Mouse (Mus musculus) hindlimb bud, embryonic 11.5 days (tissue): ENCODE measurements at regions not wholly inside any gene's neighbourhood (a gene's known extent, or its start where the extent isn't known, plus 50 kb on each side); places are given as distances from the start of the nearest gene placed in this dataset.

Experiments
- DNase-seq: peaks from one replicate; pipeline ENCODE4 v3.0.0-alpha.2; 2012; ENCODE audit warnings: low read depth, low spot score; ENCODE audit errors: extremely low spot score

GRCm38 (mm10) chr6:50960341-50960740, 306.1 kb upstream of the Npvf start:
- DNase-seq: no peak

GRCm38 (mm10) chr6:50961592-50961991, 307.4 kb upstream of the Npvf start:
- no peak for DNase-seq

GRCm38 (mm10) chr6:50968546-50968945, 314.3 kb upstream of the Npvf start:
- no peak for DNase-seq

DNA sequence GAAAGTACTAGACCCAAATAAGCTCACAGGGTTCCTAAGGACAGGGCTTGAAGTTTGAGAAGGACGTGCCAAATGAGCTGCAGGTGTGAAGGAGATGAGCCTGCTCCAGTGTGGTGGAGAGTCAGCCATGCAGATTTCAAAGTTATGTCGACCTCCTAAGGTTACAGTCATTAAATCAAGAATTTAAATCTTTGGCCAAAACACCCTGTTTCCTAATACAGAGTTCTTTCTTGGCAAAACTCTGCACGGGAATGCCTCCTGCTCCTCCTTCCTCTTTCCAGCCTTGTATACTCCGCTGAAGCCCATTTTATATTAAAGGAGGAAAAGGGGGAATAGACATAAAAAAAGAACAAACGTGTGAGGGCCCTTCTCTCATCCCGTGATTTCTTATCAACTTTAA, 315.1 kb upstream of the Npvf start:
- DNase-seq: no peak

- DNase-seq: no peak
Measured at GRCm38 (mm10) chr6:50969997-50970396, 315.8 kb upstream of the Npvf start.

GRCm38 (mm10) chr6:50970770-50971169, 316.5 kb upstream of the Npvf start:
- DNase-seq: no peak

- no peak for DNase-seq
Measured at GRCm38 (mm10) chr6:50972268-50972667, 318.0 kb upstream of the Npvf start.

- DNase-seq: no peak
Measured at GRCm38 (mm10) chr6:50973231-50973654, 319.0 kb upstream of the Npvf start.

DNA sequence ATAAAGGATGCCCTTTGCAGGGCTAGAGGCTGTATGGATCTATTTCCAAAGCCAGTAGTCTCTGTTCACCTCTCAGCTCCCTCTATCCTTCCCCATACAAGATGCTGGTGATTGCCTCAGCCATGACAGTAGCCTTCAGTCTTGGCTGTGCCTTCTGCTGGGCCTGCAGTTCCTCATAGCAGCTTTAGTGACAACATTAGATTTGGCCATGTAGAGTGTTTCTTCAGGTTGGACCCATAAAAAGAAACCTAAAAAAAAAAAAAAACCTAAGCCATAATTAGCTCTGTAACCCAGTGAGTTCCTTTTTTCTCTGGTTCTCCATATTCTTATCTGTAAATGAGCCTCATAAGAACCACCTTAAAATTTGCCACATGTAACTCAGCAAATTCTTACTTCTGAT, 319.6 kb upstream of the Npvf start:
- no peak for DNase-seq

DNA sequence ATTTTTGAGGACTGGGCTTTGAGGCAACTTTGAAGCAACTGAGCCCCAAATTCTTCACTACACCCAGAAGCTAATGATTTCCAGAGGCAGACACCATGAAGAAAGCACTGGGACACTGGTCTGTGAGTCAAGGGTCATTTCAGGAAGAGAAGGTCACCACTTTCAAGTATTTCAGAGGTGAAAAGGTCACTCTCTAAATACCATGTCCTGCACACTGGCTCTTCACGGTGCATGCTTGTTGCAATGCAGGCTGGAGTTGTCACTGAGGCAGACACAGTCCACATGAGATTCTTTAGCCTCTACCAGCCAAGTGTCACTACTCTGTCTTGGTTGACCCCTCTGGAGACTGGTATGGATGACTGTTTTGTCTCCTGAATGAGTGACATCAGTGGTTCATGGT, 320.7 kb upstream of the Npvf start:
- DNase-seq: no peak

- no peak for DNase-seq
Measured at GRCm38 (mm10) chr6:50976973-50977372, 322.7 kb upstream of the Npvf start.

DNA sequence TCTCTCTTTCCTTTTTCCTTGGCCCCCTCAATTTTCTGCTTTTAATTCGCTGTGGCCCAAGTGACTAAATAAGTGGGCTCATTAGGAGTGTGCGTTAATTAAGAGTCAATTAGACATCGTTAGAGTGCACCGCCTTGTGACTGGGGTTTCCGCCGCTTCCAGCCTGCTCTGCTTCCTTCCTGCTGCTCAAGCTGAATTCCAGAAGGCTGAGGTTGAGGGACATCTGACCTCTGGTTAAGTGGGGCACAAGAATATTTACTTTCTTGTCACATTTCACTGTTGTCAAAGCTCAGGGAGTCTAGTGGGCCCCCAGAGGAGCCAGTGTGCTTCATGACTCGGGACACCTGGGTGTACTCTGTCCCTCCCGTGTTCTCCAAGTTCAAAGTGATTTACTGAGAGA, 323.1 kb upstream of the Npvf start:
- DNase-seq: no peak

DNA sequence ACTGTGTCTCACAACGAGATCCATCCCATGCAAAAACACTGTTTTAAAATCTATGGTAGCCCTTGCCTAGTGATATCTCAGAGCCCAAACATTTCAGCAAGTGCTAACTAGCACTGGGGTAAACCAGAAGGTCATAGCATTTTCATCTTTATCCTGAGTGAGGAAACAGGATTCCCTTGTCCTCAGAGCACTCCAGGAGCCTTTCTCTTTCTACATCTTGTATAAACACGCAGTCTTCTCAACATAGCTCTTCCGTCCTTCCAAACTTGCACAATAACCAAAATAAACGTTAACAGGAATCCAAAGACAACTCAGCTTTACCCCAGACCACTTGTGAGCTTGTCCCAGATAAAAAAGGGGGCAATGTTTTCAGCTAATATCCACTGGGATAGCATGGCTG, 323.8 kb upstream of the Npvf start:
- no peak for DNase-seq

GRCm38 (mm10) chr6:50978571-50978970, 324.3 kb upstream of the Npvf start:
- DNase-seq: no peak

DNA sequence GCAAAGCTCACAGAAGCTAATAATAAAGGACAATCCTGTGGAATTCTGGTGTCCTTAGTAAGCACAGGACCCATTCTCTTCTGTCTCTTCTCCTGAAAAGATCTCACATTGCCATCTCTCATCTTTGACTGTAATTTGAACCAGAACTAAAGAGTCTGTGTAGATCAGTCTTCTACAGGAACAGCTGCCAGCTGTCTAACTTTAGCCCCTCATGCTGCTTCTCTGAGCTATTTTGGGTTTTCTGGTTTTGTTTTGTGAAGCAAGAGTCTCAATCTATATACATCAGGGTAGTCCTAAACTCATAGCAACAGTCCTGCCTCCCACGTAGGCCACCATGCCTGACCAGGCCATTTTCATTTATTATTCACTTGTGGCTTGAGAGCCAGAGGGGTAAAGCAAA, 325.5 kb upstream of the Npvf start:
- DNase-seq: no peak

DNA sequence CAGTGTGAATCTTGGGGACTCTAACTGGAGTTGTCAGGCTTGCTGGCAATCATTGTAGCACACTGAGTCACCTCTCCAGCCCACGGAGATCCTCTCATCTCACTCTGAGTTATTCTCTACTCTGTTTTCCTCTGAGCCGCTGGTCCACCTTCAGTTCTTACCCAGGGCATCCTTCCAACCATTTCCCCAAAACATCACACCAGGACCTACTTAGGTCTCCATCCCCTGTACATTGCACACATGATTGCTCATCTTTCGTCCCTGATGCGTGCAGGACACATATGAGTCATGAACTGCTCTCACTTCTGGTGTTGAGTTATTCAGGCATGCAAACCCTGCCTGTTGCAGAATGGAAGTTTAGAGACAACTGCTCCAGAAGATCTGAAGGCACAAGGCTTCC, 326.1 kb upstream of the Npvf start:
- no peak for DNase-seq

DNA sequence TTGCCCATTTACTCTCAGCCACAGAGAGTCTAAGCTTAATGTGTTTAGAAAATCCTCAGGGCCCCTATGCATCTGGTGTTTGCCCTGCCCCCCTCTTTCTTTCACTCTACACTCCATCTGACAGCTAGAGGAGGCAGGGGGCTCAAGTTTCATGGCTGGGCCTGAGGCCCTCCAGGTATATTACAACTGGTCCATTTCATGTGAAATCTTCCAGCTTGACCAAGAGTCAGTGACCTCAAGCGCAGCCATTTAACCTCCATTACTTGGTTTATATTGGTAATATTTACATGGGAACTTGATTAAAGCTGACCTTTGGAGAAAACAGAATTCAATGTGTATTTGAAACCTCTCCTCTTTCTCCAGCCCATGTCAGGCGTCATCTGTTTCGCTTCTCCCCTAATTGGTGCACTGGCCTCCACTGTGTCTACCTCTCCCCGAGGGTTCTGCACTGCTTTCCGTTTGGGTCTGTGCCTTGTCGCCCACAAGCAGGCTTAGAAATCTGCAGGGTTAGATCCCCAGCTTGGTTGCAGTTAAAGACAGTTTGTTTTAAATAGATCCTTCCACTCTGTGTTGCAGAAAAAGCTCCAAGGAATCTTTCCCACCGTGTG, 327.6 kb upstream of the Npvf start:
- no peak for DNase-seq

DNA sequence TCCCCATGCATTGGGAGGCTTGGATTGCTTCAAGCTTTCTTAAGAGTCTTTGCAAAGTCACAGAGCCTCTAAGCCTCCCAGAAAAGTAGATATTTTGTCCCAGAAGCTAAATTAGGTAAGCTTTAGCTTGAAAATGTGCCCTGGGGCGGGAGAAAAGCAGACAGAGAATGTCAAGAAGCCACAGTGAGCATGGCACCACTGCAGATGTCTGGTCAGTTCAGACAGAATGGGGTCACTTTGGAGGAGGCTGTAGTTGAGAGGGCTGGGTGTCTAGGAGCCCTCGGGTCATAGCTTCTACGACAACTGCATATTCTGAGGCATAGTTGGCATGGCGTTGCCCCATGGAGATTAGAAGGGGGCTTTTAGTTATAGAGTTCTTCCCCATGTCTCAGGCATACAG, 328.6 kb upstream of the Npvf start:
- no peak for DNase-seq

- DNase-seq: no peak
Measured at GRCm38 (mm10) chr6:50983511-50984099, 329.4 kb upstream of the Npvf start.

GRCm38 (mm10) chr6:50984157-50984905, 330.1 kb upstream of the Npvf start:
- DNase-seq: peak; percentile 93

- DNase-seq: no peak
Measured at GRCm38 (mm10) chr6:50986270-50986924, 332.2 kb upstream of the Npvf start.

DNA sequence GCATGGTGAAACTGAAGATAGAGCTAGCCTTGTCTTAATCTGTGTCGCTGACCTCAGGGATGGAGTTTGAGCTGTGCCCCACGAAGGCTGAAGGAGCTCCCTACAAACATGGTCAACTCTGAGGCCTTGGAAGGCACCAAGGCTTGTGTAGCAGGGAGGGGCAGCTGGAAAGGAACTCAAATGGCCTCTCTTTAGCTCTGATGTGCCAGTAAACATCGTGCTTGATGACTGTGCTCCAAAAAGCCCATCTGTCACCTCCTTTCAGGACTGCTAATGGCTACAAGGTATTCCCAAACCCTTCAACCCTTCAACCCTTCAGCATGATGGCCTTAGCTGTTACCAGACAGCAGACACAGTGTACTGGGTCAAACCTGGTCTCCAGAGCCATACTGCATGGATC, 334.3 kb upstream of the Npvf start:
- no peak for DNase-seq
